Mouse (Mus musculus) G1E (cell line): ENCODE data around the gene Olfr522.

Source experiments
- CTCF ChIP-seq: IDR thresholded peaks from 2 replicates; pipeline ENCODE4 v1.5.1; 2012; ENCODE audit warnings: low read depth, low read length, inconsistent platforms, mixed read lengths
- POLR2AphosphoS5 ChIP-seq: IDR thresholded peaks from 2 replicates; pipeline ENCODE4 v1.6.1; 2012; ENCODE audit warnings: low read depth, low read length, inconsistent platforms; ENCODE audit not compliant: insufficient replicate concordance

DNA sequence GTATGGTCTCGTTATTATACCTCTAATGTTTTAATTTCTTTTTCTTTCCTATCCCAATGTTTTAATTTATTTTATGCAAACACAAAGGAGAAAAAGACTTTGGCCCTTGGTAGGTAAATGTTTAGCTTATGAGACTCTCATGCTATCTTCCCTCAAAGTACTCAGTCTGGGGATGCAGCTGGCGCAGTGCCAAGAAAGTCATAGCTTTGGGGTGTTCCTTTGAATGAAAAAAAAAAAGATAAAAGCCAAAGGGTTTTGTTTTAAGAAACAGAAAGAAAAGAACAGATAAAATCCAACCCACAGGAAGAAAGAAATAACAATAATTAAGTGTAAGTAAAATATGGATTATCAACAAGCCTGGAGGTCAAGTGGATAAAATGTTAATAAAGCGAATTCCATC is 44.1 kb upstream of the Olfr522 start:
- TF ChIP-seq CTCF: no peak
- no peak for TF ChIP-seq POLR2AphosphoS5
